Mouse (Mus musculus): ENCODE measurements around the gene Uqcrc2. TPM values are rescaled to one million over a fixed set of nuclear protein-coding genes. Genes with fewer than 3 reads are reported as not detected.

Gene Uqcrc2
- polyA plus RNA-seq (2015; fragmentation: Illumina TruSeq; extraction: RNeasy Lipid Tissue Mini Kit (QIAGEN cat#74804); ENCODE audit: insufficient read depth, low read depth, low replicate concordance), result 35.2 TPM

DNA sequence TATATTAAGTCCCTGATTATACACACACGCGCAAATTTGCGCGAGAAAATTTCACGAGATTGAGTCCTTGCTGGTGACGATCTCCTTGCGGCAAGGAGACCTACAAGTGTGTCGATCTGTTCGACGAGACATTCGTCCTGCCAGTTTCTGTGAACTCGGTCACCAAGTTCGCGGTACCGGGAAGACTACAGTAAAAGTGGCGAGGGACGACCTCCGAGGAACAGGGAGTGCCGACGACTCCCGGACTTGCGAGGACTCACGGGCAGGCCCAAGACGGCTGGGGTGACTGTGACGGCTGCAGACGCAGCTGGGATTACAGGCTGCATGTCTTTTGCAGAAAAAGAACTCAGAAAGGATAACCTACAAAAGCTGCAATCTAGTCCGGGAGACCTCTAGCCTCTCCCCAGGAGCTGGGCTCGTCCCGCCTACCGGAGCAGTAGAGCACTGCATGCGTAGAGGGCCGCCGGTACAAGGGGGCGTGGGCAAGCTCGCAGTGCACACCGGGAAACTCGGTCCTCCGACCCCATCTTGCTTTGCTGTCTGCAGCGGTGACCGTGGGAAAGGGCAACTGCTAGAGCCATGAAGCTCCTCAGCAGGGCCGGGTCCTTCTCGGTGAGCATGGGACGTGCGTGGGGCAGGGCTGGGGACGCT, at the start of gene Uqcrc2:
TSS of gene Uqcrc2 (plus strand) at position 466 of the 651 bp plus-strand sequence.

DNA sequence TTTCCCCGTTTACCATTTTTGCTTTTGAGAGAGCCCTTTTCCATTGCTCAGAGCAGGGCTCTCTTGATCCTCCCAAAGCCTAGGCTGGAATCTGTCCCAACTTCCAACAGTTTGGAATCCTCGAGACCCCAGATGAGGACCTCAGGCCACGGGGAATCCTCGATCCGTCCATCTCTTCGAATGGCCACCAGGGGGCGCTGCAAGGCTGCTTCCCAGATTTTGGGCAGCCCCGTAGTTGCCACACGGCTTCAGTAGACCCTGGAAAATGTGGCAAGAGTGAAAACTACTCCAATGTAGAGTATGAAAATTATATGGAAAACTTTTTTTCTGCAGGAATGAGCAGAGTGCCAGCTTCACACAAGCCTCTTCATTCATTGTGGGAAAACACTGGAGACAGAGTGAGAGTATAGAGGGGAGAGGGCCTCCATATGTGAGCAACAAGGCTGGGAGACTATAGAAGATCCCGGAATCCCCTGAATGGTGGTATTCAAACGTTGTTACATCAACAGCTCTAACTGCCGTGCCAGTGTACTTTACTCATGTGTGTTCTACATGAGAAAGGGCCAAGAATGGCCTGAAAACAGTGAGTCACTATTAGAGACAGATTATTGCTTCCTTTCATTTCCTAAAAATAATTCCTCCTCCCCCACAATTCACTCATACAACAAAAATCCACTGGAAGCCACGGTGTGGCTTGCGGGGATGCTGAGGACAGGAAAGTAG, 35.3 kb downstream of the Uqcrc2 start, which contains the start of gene Pdzd9:
TSS of gene Pdzd9 (minus strand) at position 191 of the 723 bp plus-strand sequence.

DNA sequence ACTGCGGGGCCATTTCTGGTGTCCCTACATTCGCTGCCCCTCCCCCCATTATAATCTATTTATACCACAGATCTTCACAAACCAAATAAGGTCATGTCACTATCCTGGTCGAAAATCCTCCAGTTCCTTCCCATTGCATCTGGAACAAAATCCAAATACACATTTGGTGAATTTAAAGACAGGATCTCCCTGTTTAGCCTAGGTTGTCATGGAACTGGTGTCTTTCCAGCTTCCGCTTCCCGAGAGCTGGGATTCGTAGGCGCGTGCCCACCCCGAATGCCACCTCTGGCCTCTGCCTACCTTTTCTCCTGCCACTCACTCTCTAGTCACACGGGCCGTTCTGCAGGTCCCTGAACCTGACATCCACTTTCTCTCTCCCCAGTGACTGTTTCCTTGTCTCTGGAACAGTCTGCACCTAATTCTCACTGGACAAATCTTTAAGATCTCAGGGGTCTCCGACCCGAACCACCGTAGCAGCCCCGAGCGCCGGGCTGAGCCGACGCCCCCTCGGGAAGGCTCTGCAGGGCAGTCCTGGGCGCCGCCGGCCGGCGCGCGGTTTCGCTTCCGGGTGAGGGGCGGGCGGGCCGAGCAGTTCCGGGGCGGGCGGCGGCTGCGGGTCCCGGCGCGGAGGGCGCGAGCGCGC, 42.1 kb downstream of the Uqcrc2 start, which contains the start of gene Mosmo:
TSS of gene Mosmo (plus strand) at position 618 of the 643 bp plus-strand sequence.

Other genes with a start within 250 kb of the Uqcrc2 start
- gene Abca16, start 225.5 kb upstream of the Uqcrc2 start, polyA plus RNA-seq (2015; fragmentation: Illumina TruSeq; extraction: RNeasy Lipid Tissue Mini Kit (QIAGEN cat#74804); ENCODE audit: insufficient read depth, low read depth, low replicate concordance), result not detected
- gene Pdzd9, start 35.2 kb downstream of the Uqcrc2 start, polyA plus RNA-seq (2015; fragmentation: Illumina TruSeq; extraction: RNeasy Lipid Tissue Mini Kit (QIAGEN cat#74804); ENCODE audit: insufficient read depth, low read depth, low replicate concordance), result not detected
- gene Mosmo, start 42.4 kb downstream of the Uqcrc2 start, polyA plus RNA-seq (2015; fragmentation: Illumina TruSeq; extraction: RNeasy Lipid Tissue Mini Kit (QIAGEN cat#74804); ENCODE audit: insufficient read depth, low read depth, low replicate concordance), result 14.9 TPM
- gene Vwa3a, start 104.1 kb downstream of the Uqcrc2 start, polyA plus RNA-seq (2015; fragmentation: Illumina TruSeq; extraction: RNeasy Lipid Tissue Mini Kit (QIAGEN cat#74804); ENCODE audit: insufficient read depth, low read depth, low replicate concordance), result 4.8 TPM
- not detected for gene Gm5737, start 177.2 kb downstream of the Uqcrc2 start, polyA plus RNA-seq (2015; fragmentation: Illumina TruSeq; extraction: RNeasy Lipid Tissue Mini Kit (QIAGEN cat#74804); ENCODE audit: insufficient read depth, low read depth, low replicate concordance)
- 11.0 TPM for gene Eef2k, start 207.7 kb downstream of the Uqcrc2 start, polyA plus RNA-seq (2015; fragmentation: Illumina TruSeq; extraction: RNeasy Lipid Tissue Mini Kit (QIAGEN cat#74804); ENCODE audit: insufficient read depth, low read depth, low replicate concordance)